Mouse (Mus musculus) liver, adult 10 weeks (tissue): ENCODE measurements around the gene Spint3. TPM values are rescaled to one million over a fixed set of nuclear protein-coding genes. Genes with fewer than 3 reads are reported as not detected.

Experiments used
- polyA plus RNA-seq: library from polyadenylated mRNA; stranded (reverse); fragments of 350-450 nt; fragmentation: Illumina TruSeq; extraction: RNeasy Lipid Tissue Mini Kit (QIAGEN cat#74804); gene quantifications from one replicate; pipeline ENCODE4 v1.2.3, GENCODE M21; 2014; ENCODE audit warnings: low read depth, low replicate concordance

Spint3 gene
- polyA plus RNA-seq = not detected

GRCm38 (mm10) chr2:164573359-164573758 lies at the start of gene Spint3:
Gene Spint3, minus strand, starts transcription at chr2:164573459.

GRCm38 (mm10) chr2:164613471-164613870 lies 40.2 kb upstream of the Spint3 start, which contains the start of the genes Wfdc6b and Wfdc8:
Gene Wfdc6b, plus strand, starts transcription at chr2:164613522.
Gene Wfdc8, minus strand, starts transcription at chr2:164613626.

GRCm38 (mm10) chr2:164593494-164593893 lies 20.2 kb upstream of the Spint3 start, which contains the start of gene Eppin:
Gene Eppin, minus strand, starts transcription at chr2:164593594.

GRCm38 (mm10) chr2:164585025-164585725 lies 11.9 kb upstream of the Spint3 start, which contains the start of gene Wfdc6a:
Gene Wfdc6a, minus strand, starts transcription at chr2:164585447.

GRCm38 (mm10) chr2:164562391-164563188 lies 10.7 kb downstream of the Spint3 start, which contains the start of gene Wfdc2:
Gene Wfdc2, plus strand, starts transcription at chr2:164562413.

Other genes with a start within 250 kb of the Spint3 start
- not detected for gene Svs5, start 240.7 kb downstream of the Spint3 start, polyA plus RNA-seq
- gene Slpi, start 184.4 kb downstream of the Spint3 start, polyA plus RNA-seq = 0.66 TPM
- not detected for gene Rbpjl, start 170.3 kb downstream of the Spint3 start, polyA plus RNA-seq
- not detected for gene Matn4, start 168.3 kb downstream of the Spint3 start, polyA plus RNA-seq
- gene Sdc4, start 129.6 kb downstream of the Spint3 start, polyA plus RNA-seq = 223 TPM
- gene Sys1, start 116.5 kb downstream of the Spint3 start, polyA plus RNA-seq = 7.8 TPM
- not detected for gene Gm20458, start 112.5 kb downstream of the Spint3 start, polyA plus RNA-seq
- gene Trp53tg5, start 99.7 kb downstream of the Spint3 start, polyA plus RNA-seq = not detected
- gene Dbndd2, start 87.4 kb downstream of the Spint3 start, polyA plus RNA-seq = 2.1 TPM
- gene Pigt, start 75.9 kb downstream of the Spint3 start, polyA plus RNA-seq = 7.5 TPM
- gene Wfdc2, start 11.0 kb downstream of the Spint3 start, polyA plus RNA-seq = not detected
- not detected for gene Wfdc6a, start 12.0 kb upstream of the Spint3 start, polyA plus RNA-seq
- not detected for gene Eppin, start 20.1 kb upstream of the Spint3 start, polyA plus RNA-seq
- gene Wfdc6b, start 40.1 kb upstream of the Spint3 start, polyA plus RNA-seq = not detected
- not detected for gene Wfdc8, start 40.2 kb upstream of the Spint3 start, polyA plus RNA-seq
- gene Wfdc16, start 65.3 kb upstream of the Spint3 start, polyA plus RNA-seq = 0.37 TPM
- gene Wfdc10, start 82.6 kb upstream of the Spint3 start, polyA plus RNA-seq = not detected
- not detected for gene Wfdc9, start 83.1 kb upstream of the Spint3 start, polyA plus RNA-seq
- not detected for gene Wfdc11, start 100.6 kb upstream of the Spint3 start, polyA plus RNA-seq
- not detected for gene Wfdc13, start 111.6 kb upstream of the Spint3 start, polyA plus RNA-seq
- not detected for gene Spint4, start 125.0 kb upstream of the Spint3 start, polyA plus RNA-seq
- not detected for gene Spint5, start 141.8 kb upstream of the Spint3 start, polyA plus RNA-seq
- gene Wfdc3, start 172.5 kb upstream of the Spint3 start, polyA plus RNA-seq = not detected
- gene Dnttip1, start 172.5 kb upstream of the Spint3 start, polyA plus RNA-seq = 1.6 TPM
- not detected for gene Ube2c, start 196.4 kb upstream of the Spint3 start, polyA plus RNA-seq
- not detected for gene Tnnc2, start 206.5 kb upstream of the Spint3 start, polyA plus RNA-seq
- 1.1 TPM for gene Snx21, start 212.4 kb upstream of the Spint3 start, polyA plus RNA-seq
- gene Acot8, start 231.4 kb upstream of the Spint3 start, polyA plus RNA-seq = 0.93 TPM
- 0.90 TPM for gene Zswim3, start 231.6 kb upstream of the Spint3 start, polyA plus RNA-seq
- 0.95 TPM for gene Zswim1, start 249.2 kb upstream of the Spint3 start, polyA plus RNA-seq